Mouse (Mus musculus) CH12.LX (cell line): ENCODE data around the gene Wdr12.

Source experiments
- CTCF ChIP-seq, 2 experiments: IDR thresholded peaks in 1 of 2; conservative IDR thresholded peaks in 1 of 2; 2 replicates each; pipeline ENCODE4 v1.5.1; 2011 to 2012; ENCODE audit warnings: low read depth in 2 of 2, low read length in 2 of 2, improper control_type of control experiment in 1 of 2, inconsistent platforms in 1 of 2, mild to moderate bottlenecking in 1 of 2, moderate library complexity in 1 of 2
- EP300 ChIP-seq: IDR thresholded peaks from 2 replicates; pipeline ENCODE4 v1.6.1; 2011; ENCODE audit warnings: low read length, improper control_type of control experiment
- MAX ChIP-seq: IDR thresholded peaks from 2 replicates; pipeline ENCODE4 v1.6.1; 2011; ENCODE audit warnings: low read length, improper control_type of control experiment
- NELFE ChIP-seq: IDR thresholded peaks from 2 replicates; pipeline ENCODE4 v1.6.1; 2011; ENCODE audit warnings: low read depth, low read length, improper control_type of control experiment
- POLR2A ChIP-seq: IDR thresholded peaks from 2 replicates; pipeline ENCODE4 v1.6.1; 2011; ENCODE audit warnings: low read depth, mild to moderate bottlenecking, improper control_type of control experiment, low read length
- SMC3 ChIP-seq: IDR thresholded peaks from 2 replicates; pipeline ENCODE4 v1.6.1; 2011; ENCODE audit warnings: low read depth, low read length, improper control_type of control experiment
- ZC3H11A ChIP-seq: IDR thresholded peaks from 2 replicates; pipeline ENCODE4 v1.6.1; 2012; ENCODE audit warnings: low read depth, mild to moderate bottlenecking, inconsistent platforms, low read length, improper control_type of control experiment
- ZNF384 ChIP-seq: IDR thresholded peaks from 2 replicates; pipeline ENCODE4 v1.6.1; 2012; ENCODE audit warnings: low read depth, low read length, improper control_type of control experiment, inconsistent platforms

DNA sequence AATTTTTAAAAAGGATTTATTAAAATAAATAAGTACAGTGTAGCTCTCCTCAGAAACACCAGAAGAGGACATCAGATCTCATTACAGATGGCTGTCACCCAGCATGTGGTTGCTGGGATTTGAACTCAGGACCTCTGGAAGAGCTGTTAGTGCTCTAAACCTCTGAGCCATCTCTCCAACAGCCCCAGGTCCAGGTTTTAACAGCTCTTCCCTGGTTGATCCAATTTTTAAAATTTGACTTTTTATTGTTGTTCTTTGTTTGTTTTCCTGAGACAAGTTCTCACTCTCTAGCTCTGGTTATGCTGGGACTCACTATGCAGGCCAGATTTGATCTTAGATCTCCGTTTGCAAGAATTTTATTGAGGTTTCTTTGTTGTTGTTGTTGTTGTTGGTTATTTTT, 53.9 kb downstream of the Wdr12 start:
- no peak for TF ChIP-seq CTCF (conservative IDR thresholded peaks at IDR 0.05 in 1 of 2, IDR thresholded peaks at IDR 0.05 in 1 of 2; ENCODE audit: low read depth in 2 of 2, low read length in 2 of 2)
- TF ChIP-seq POLR2A: no peak
- TF ChIP-seq ZNF384: no peak
- no peak for TF ChIP-seq EP300
- no peak for TF ChIP-seq NELFE
- no peak for TF ChIP-seq ZC3H11A
- TF ChIP-seq MAX: no peak
- TF ChIP-seq SMC3: no peak
